Mouse (Mus musculus) adrenal gland, adult (tissue): ENCODE measurements at regions not wholly inside any gene's neighbourhood (a gene's known extent, or its start where the extent isn't known, plus 50 kb on each side); places are given as distances from the start of the nearest gene placed in this dataset.

ENCODE experiments used
- DNase-seq, 2 experiments: peaks; one replicate each; pipeline ENCODE4 v3.0.0; 2022 to 2023; ENCODE audit warnings: low spot score in 1 of 2; ENCODE audit not compliant: inconsistent age in 2 of 2

DNA sequence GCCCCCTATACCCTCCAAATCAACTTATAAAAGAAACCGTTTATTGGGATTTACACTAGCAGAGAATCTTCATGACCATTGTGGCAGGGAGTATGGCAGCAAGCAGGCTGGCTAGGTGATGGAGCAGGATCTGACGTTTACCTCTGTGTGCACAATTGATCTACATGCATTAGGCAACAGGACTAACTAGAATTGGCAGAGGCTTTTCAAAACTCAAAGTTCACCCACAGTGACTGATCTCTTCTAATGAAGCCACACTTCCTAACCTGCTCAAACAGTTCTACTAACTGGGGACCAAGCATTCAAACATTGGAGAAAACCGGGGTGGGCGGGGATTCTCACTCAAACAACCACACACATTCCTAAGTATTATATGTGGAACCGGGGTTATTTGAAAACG is 1382.9 kb upstream of the Tenm2 start:
- DNase-seq = no peak

DNA sequence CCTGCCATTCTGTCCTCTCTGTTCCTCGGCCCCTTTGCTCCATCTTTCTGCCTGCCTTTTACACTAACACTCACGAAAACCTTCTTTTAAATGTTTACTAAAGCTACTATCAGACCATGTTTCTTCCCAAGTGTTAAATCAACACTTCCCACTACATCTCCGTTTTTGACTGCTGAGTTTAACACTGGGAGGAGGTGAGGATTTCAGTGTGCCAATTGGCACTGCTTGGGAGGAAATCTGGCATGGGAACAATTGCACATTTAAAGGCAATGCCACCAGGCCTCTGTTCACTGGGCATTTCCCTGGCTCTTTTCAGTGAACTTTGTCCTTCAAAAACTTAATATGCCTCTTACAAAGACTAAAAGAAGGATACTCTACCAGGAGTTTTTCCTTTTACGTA is 1365.2 kb upstream of the Tenm2 start:
- no peak for DNase-seq

GRCm38 (mm10) chr11:38568515-38568914 is 1332.8 kb upstream of the Tenm2 start:
- DNase-seq = no peak

DNA sequence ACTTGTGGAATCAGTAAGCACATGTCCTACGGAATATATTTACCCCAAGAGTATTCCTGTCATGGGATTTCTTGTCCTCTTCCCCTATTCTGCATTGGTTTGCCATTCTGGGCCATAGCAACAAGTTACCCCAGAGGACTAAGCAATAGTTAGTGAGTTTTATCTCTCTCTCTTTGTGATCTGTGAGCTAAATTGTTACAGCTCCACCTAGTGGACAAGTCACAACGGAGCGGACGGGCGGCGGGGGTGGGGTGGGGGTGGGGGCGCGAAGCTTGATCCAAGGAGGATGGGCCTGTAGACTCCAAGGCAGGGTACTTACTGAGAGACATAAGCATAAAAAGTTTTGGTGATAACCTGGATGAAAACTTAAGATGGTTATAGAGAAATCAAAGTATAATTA is 1308.1 kb upstream of the Tenm2 start:
- peak in 1 of 2 experiments; percentile 56 for DNase-seq

- no peak for DNase-seq
Measured at GRCm38 (mm10) chr11:38540097-38540496, 1304.3 kb upstream of the Tenm2 start.

DNA sequence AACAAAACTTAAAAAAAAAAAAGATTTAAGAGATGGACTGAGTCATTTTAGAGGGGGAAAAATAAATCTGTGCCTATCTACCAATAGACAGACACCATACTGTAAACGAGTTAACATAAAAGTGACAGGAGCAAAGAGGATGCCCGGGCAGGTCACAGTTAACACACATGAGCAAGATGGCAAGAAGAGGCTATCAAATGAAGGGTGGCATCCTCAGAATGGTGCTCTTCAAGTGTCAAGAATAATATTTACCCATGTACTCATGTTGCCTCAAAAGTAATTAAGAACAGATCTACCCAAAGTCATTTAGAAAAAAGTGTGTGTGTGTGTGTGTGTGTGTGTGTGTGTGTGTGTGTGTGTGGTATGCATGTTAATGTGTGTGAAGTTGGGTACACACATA is 1296.5 kb upstream of the Tenm2 start:
- no peak for DNase-seq

GRCm38 (mm10) chr11:38509676-38510075 is 1273.9 kb upstream of the Tenm2 start:
- DNase-seq = no peak

GRCm38 (mm10) chr11:38464239-38464596 is 1228.5 kb upstream of the Tenm2 start:
- DNase-seq = no peak

DNA sequence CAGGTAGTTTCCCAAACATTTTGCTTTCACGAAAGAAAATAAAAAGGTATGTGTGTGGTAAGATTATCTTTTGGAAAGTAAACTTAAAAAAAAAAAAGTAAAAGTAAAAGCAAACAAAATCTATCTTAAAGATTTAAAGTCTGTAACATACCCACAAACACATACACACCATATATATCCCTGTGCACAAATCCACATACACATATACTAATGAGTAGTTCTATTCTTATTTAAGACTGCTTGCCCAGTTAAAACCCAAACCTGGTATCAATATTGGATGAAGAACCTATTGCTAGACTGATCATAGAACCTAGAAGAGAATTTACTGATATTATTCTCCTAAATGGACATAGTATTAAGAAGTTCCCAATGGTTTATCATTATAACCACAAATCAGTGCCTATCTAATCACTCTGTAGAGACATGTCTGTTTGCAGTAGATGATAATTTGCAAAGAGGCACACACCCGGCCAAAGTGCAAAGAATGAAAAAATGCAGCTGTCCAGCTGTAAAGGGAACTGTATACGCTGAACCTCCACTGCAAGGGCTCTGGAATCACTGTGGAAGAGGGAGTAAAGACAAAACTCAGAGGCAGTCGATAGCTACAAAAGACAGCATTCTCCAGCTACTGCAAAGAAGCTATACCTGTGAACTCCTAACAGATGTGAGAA is 1227.9 kb upstream of the Tenm2 start:
- no peak for DNase-seq

DNA sequence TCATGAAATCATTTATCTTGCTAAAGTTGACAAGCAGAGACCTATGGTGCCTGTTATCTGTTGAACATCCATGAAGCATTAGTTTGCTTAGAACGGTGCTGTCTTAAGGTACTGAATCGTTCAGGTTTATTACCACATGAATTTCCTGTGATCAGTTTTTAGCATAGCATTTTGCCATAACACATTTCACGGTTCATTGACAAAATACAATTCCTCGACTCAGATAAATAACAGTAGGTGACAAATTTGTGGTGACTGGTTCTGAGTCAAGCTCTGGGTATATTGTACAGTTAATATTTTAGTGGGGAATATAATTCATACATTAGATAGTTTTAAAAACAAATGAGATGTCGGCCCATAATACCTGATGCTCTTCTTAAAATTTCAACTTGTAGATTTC is 1207.5 kb upstream of the Tenm2 start:
- peak in 1 of 2 experiments; percentile 21 for DNase-seq

DNA sequence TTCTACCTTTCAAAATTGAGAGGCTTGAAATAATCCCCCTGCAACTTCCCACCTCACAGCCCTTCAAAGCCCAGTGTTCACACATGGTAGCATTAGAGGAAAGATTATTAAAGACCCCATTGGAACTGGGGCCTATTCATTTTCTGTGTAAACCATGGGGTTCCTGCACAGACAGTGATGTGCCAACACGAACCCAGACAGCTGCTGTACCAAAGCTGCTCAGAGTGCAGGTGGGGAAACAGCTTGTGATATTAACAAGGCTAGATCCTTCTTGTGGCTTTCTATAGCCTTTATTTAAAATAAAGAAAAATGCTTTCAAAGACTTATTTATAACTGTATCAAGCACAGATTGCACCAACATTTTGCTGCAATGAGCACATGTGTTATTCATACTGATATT is 1174.5 kb upstream of the Tenm2 start:
- no peak for DNase-seq

- DNase-seq = no peak
Measured at GRCm38 (mm10) chr11:38397771-38398170, 1162.0 kb upstream of the Tenm2 start.

GRCm38 (mm10) chr11:38386958-38387357 is 1151.2 kb upstream of the Tenm2 start:
- no peak for DNase-seq

- no peak for DNase-seq
Measured at GRCm38 (mm10) chr11:38346442-38346841, 1110.7 kb upstream of the Tenm2 start.

DNA sequence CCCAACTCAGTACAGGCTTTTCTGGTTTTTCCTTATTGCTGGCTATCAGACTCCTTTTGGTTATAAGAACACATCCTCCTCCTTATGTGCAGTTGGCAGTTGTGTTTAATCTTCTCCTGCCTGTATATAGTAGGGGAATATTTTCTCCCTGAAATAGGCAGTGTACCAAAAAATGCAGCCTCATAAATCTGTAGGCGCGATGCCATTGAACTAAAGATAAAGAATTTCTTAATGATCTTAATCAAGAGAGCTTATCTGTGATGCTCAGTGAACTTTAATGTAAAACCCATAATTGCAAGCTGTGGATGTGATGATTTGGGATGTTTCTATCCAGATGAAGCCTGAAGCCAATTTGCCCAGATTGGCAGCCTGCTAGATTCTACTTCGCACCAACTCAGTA is 1099.6 kb upstream of the Tenm2 start:
- no peak for DNase-seq

GRCm38 (mm10) chr11:38297693-38298092 is 1061.9 kb upstream of the Tenm2 start:
- DNase-seq = no peak

DNA sequence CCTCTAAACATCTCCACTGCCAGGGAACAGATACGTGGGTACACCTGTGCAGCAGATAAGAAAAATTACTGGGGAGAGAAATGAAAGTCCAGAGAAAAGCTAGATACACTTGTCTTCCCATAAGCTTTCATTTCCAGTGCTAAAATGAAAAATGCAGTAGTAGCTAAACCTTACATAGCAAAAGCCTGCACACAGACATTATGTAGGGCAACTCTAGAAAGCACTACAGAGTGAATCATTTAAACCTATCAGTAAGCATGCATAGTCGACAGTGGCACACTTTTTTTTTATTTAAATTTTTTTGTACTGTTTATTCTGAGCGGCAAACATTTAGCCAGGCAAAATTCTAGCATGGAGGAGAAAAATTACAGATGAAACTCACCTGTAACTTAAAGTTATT is 1055.5 kb upstream of the Tenm2 start:
- no peak for DNase-seq

DNA sequence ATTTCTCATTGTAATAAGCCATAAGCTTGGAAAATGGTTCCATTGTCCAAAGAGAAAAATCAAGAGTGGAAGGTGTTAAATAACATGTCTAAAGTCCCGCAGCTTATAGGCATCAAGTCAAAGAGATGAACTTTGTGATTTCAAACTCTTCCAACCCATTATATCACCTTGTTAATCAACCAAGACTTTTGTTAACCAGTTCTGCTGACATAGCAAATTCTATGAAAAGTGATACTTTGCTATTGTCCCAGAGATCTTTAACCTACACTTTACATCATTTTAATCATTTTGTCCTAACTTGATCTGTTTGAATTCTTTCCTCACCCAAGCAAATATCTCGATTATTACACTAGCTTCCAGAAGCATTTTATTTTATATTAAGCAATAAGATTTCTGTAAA is 1045.2 kb upstream of the Tenm2 start:
- DNase-seq = no peak
